Mouse (Mus musculus): ENCODE measurements around the gene Edc3.

GRCm38 (mm10) chr9:57722371-57722770 is 14.0 kb downstream of the Edc3 start:
- TF ChIP-seq HCFC1 (IDR thresholded peaks at IDR 0.05; ENCODE audit: borderline replicate concordance, insufficient read depth, low read length): no peak
- TF ChIP-seq CHD2 (IDR thresholded peaks at IDR 0.05; ENCODE audit: low read depth, low read length): no peak
- no peak for TF ChIP-seq ZNF384 (IDR thresholded peaks at IDR 0.05; ENCODE audit: low read depth, low read length)
- TF ChIP-seq ZC3H11A (IDR thresholded peaks at IDR 0.05; ENCODE audit: borderline replicate concordance, low read depth, low read length): no peak

Measured in ES-E14 (cell line).